Mouse (Mus musculus): Measurements from ENCODE around the gene Hes1.
A peak's percentile ranks its signal among the peaks of the same experiment; 100 is the strongest.

Gene Hes1

DNA sequence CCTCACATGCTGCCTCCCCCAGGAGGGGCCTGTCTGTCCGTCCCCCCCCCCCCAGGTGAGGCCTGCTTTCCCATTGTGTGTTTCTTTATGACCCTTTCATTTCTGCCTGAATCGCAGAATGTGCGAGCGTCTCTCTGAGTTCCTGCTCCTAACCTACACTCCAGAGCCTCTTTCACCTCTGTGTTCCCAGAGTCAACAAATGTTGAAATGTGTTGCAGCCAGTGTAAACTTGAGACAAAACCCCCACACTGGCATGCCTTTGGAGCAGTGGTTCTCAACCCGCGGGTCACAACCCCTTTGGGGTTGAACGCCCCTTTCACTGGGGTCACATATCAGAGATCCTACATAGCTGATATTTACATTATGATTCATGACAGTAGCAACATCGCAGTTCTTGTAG is 49.6 kb downstream of the Hes1 start:
- DNase-seq (ENCODE audit: inconsistent ontology term) = no peak

DNA sequence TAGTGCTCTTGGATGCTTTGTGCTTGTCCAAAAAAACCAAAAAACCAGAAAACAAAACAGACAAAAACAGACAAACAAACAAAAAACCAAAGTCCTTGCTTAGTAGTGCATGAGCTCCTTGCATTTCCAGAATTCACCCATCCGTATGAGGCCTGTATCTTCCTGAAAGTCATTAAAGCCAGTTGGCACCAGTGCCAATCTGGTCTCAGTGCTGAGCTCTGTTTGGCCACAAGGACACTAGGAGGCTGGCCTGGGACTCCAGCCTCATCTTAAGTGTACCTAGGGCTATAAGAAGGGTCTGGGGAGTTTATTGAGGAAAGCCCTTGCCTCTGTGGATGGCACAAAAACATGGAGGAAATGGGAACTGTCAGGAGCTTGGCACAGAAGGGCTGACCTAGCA is 50.3 kb downstream of the Hes1 start:
- peak; percentile 36 for DNase-seq (ENCODE audit: inconsistent ontology term)
